Mouse (Mus musculus) liver, embryonic 16.5 days (tissue): ENCODE measurements around the gene Ndufaf3. TPM values are rescaled to one million over a fixed set of nuclear protein-coding genes. Genes with fewer than 3 reads are reported as not detected.

Experiments used
- ATAC-seq: fragments of 200-750 bp; cut with Nextera tagmentation; 2 replicates; pipeline ENCODE4 v1.8.0; 2017; ENCODE audit warnings: low read depth, mild to moderate bottlenecking, moderate number of reproducible peaks, moderate library complexity
- H3K27ac ChIP-seq: fragments of 300-500 bp; sonication (generic); 2 replicates; pipeline ENCODE4 v1.5.1; 2014; ENCODE audit warnings: mild to moderate bottlenecking, low read length
- H3K27me3 ChIP-seq: fragments of 300-500 bp; sonication (generic); 2 replicates; pipeline ENCODE4 v1.6.1; 2014; ENCODE audit warnings: low read depth, low read length, mixed read lengths; ENCODE audit not compliant: control insufficient read depth, insufficient read depth
- H3K36me3 ChIP-seq: fragments of 300-500 bp; sonication (generic); 2 replicates; pipeline ENCODE4 v1.6.1; 2014; ENCODE audit warnings: mild to moderate bottlenecking; ENCODE audit not compliant: control insufficient read depth, insufficient read depth
- H3K4me1 ChIP-seq: fragments of 300-500 bp; sonication (generic); 2 replicates; pipeline ENCODE4 v1.6.1; 2014; ENCODE audit warnings: low read depth, low read length, mixed read lengths; ENCODE audit not compliant: control insufficient read depth
- H3K4me2 ChIP-seq: fragments of 300-500 bp; sonication (generic); 2 replicates; pipeline ENCODE4 v1.6.1; 2014; ENCODE audit warnings: low read depth, low read length, mixed read lengths
- H3K4me3 ChIP-seq: fragments of 300-500 bp; sonication (generic); 2 replicates; pipeline ENCODE4 v1.5.1; 2014; ENCODE audit warnings: low read depth, mild to moderate bottlenecking, low read length
- H3K9ac ChIP-seq: fragments of 300-500 bp; sonication (generic); 2 replicates; pipeline ENCODE4 v1.6.1; 2014; ENCODE audit warnings: low read depth, low read length
- H3K9me3 ChIP-seq: fragments of 300-500 bp; sonication (generic); replicated peaks from 2 replicates; pipeline ENCODE4 v1.6.1; 2016; ENCODE audit warnings: low read length; ENCODE audit not compliant: control insufficient read depth
- WGBS: fragments of 180-500 bp; shearing (Covaris S2); extraction: QIAGEN DNeasy Blood & Tissue Kit; methylation state at CpG from one replicate; pipeline ENCODE4 v1.1.7; 2014; ENCODE audit not compliant: insufficient replicate concordance; 5-methylcytosine and 5-hydroxymethylcytosine counted together
- polyA plus RNA-seq: library from polyadenylated mRNA; unstranded; fragments of >200 nt; fragmentation: Nextera tagmentation; extraction: Ambion mirVana; gene quantifications from 2 replicates; pipeline ENCODE4 v1.2.1, GENCODE M21; 2015

Ndufaf3 gene
- polyA plus RNA-seq, 1 experiment from 2014 or later = 21.9 TPM

DNA sequence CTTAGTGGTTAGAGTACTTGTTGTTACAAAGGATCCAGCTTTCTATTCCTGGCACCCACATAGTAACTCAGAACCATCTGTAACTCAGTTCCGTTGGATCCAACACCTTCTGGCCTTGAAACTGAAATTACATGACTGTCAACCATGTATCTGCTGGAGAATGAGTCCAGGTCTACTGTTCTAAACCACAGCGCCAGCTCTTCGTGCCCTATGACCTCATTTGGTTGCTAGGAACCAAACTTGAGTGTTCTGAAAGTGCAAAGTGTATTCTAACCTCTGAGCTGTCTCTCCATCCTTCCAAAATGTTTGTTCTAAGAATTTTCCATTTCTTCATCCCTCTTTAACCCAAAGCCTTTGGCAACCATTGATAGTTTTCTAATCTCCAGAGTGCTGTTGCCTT, 21.2 kb downstream of the Ndufaf3 start:
- H3K27ac ChIP-seq = no peak overlapping the region
- H3K36me3 ChIP-seq = peaks cover 72% of the 10 kb centered on the region
- H3K9me3 ChIP-seq = no peaks in the 10 kb centered on the region
- H3K27me3 ChIP-seq = no peaks in the 10 kb centered on the region
- WGBS = 83% methylated on average over 3 of the region's 3 CpGs
- H3K9ac ChIP-seq = no peak overlapping the region
- H3K4me2 ChIP-seq = no peak overlapping the region
- H3K4me3 ChIP-seq = no peak overlapping the region
- ATAC-seq = no peak
- no peaks in the 10 kb centered on the region; the same call in 1 of the 2 replicates for H3K4me1 ChIP-seq

DNA sequence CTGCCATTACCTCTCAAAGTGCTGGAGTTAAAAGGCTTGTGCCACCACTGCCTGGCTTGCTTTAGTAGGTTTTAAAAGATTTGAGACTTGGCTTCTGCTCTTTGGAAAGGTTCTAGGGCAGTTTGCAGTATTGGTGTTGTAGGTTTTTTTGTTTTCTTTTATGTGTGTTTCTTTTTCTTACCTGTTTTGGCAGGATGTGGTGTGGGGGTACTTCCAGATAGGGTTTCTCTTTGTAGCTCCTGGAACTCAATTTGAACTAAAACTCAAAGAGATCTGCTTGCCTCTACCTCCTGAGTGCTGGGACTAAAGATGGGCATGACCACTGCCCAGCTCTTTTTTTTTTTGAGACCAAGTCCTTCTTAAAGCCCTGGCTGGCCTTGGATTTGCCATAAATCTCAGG, 26.4 kb downstream of the Ndufaf3 start:
- peaks cover 52% of the 10 kb centered on the region for H3K36me3 ChIP-seq
- no peaks in the 10 kb centered on the region for H3K4me1 ChIP-seq
- H3K27ac ChIP-seq = no peak overlapping the region
- no peaks in the 10 kb centered on the region for H3K9me3 ChIP-seq
- H3K27me3 ChIP-seq = no peaks in the 10 kb centered on the region
- no peak for ATAC-seq
- H3K9ac ChIP-seq = no peak overlapping the region; the same call in 1 of the 2 replicates
- no peak overlapping the region for H3K4me3 ChIP-seq
- no peak overlapping the region for H3K4me2 ChIP-seq

DNA sequence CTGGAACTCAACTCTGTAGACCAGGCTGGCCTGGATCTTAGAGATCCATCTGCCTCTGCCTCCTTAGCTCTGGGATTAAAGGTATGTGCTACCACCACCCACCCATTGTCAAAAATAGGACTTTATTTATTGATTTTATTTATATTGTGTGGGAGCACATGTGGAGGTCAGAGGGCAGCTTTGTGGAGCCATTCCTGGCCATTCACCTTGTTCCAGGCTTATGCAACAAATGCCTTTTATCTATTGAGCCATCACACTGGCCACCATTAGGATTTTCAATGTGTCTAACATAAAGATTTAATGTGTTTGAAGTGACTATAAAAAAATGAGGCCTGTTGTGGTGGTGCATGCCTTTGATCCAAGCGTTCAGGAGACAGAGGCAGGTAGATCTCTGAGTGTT, 35.7 kb downstream of the Ndufaf3 start:
- Histone ChIP-seq H3K27me3 (no peaks in the 10 kb centered on the region), H3K4me2 (no peak overlapping the region), H3K36me3 (peaks cover 53% of the 10 kb centered on the region), H3K4me1 (no peaks in the 10 kb centered on the region), H3K9me3 (no peaks in the 10 kb centered on the region), H3K9ac (no peak overlapping the region), H3K4me3 (no peak overlapping the region), H3K27ac (no peak overlapping the region)
- no peak for ATAC-seq
- 96% methylated on average over 1 of the region's 1 CpGs for WGBS

DNA sequence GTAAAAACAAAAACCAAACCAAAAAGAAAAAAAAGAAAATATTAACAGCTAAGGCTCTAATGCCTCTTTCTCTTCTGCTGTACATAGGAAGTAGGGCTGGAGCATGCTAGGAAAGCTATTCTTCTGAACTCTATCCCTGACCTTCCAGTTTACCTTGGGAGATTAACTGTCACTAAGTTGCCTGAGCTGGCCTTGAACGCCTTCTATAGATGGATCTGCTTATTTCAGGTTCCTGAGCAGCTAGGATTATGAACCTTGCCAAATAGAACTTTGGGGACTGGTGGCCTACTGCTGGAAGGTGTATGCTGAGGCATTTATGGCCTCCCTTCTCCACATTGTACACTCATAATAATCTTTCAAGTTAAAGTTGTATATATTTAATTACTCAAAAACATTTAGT, 36.3 kb downstream of the Ndufaf3 start:
- peaks cover 51% of the 10 kb centered on the region for H3K36me3 ChIP-seq

DNA sequence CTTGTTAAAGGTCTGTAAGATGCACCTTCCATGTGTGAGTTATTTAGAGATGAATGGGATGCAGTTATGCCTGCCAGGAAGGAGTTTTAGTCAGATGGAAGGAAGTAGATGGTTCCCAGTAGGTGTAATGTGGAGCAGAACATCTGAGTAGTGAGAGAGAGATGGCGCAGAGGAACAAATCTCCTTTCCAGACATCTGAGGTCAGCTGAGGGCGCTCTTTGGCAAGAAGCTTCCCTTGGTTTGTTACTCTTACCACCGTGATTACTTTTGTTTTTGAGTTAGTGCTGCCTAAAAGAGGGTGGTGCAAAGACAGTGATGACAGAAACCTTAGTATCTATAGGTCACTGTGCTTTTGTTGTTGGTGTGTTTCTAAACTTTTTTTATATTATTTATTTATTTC, 41.8 kb downstream of the Ndufaf3 start:
- ATAC-seq = no peak
- H3K4me3 ChIP-seq = no peak overlapping the region
- H3K4me2 ChIP-seq = no peak overlapping the region
- no peaks in the 10 kb centered on the region for H3K27me3 ChIP-seq
- H3K9me3 ChIP-seq = no peaks in the 10 kb centered on the region
- H3K4me1 ChIP-seq = no peaks in the 10 kb centered on the region; the same call in 1 of the 2 replicates
- no peak overlapping the region for H3K9ac ChIP-seq
- peaks cover 20% of the 10 kb centered on the region for H3K36me3 ChIP-seq
- H3K27ac ChIP-seq = no peak overlapping the region
- WGBS = 80% methylated on average over 3 of the region's 3 CpGs

More for the DNA sequence above, 36.3 kb downstream of the Ndufaf3 start:
- ATAC-seq = no peak
- H3K4me2 ChIP-seq = no peak overlapping the region
- H3K9ac ChIP-seq = no peak overlapping the region
- H3K9me3 ChIP-seq = no peaks in the 10 kb centered on the region
- no peak overlapping the region for H3K27ac ChIP-seq
- H3K4me1 ChIP-seq = no peaks in the 10 kb centered on the region; the same call in 1 of the 2 replicates
- no peak overlapping the region for H3K4me3 ChIP-seq
- 70% methylated on average over 1 of the region's 1 CpGs for WGBS
- no peaks in the 10 kb centered on the region for H3K27me3 ChIP-seq

DNA sequence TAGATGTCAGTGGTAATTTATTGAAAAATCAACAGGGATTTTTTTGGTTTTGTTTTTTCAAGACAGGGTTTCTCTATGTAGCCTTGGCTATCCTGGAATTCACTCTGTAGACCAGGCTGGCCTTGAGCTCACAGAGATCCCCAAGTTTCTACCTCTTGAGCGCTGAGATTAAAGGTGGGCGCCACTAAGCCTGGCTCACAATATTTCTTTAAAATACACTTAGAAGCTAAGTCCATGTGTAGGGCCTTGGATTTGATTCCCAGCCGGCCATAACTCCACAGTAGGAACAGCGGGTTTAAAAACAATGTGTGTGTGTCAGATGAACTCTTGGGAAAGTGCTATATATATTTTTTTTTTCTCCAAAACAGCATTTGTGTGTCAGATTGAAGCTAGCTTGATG, 43.9 kb downstream of the Ndufaf3 start:
- no peak for ATAC-seq
- Histone ChIP-seq H3K36me3 (peaks cover 10% of the 10 kb centered on the region; the same call in 1 of the 2 replicates), H3K4me3 (no peak overlapping the region), H3K9ac (no peak overlapping the region), H3K27ac (no peak overlapping the region), H3K9me3 (no peaks in the 10 kb centered on the region), H3K4me2 (no peak overlapping the region), H3K27me3 (no peaks in the 10 kb centered on the region), H3K4me1 (peaks cover 13% of the 10 kb centered on the region)
- whole genome bisulfite sequencing = 91% methylated on average over 4 of the region's 4 CpGs

DNA sequence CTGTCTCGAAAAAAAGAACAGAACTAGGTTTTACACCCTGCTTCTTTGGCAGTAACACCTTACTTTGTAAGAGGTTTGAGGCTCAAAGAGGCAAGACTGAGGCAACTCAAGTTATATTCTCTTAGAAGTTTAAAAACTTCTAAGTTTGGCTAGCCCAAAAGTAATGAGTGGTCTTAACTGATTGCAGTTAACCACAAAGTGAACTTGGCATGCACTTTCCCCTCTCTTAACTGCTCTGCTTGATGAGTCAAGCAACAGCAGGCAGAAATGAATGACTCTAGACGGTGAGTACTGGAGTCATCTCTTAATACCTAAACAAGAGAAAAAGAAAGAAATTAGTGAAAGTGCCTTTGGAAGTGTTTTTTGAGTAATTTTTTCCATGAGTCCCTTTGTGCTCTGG, 45.6 kb downstream of the Ndufaf3 start:
- peaks cover 10% of the 10 kb centered on the region; the same call in 1 of the 2 replicates for H3K36me3 ChIP-seq
- H3K4me1 ChIP-seq = peaks cover 13% of the 10 kb centered on the region
- no peaks in the 10 kb centered on the region for H3K27me3 ChIP-seq
- no peaks in the 10 kb centered on the region for H3K9me3 ChIP-seq
- H3K27ac ChIP-seq = no peak overlapping the region
- 58% methylated on average over 2 of the region's 2 CpGs for WGBS
- no peak overlapping the region for H3K4me2 ChIP-seq
- H3K9ac ChIP-seq = no peak overlapping the region
- no peak for ATAC-seq
- H3K4me3 ChIP-seq = no peak overlapping the region

DNA sequence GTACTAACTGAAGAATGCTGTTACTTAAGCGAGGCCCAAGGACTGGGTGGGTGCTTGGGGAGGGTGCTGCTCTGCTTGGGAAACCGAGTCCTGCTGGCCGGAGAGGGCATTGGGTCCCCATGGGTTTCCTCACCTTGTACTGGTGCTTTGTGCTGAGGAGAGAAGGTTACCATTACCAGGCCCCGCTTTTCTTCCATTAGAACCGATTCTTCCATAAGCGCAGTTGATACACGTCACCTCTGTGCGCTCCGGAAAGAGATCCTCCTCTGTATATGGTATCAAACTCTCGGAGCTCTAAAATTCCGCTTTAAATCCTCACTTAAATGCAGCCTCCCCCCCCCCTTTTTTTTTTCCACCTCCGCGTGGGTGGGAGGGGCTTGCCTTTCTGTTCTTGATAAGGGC, 49.3 kb downstream of the Ndufaf3 start:
- Histone ChIP-seq H3K9me3 (no peaks in the 10 kb centered on the region), H3K27ac (peak overlapping the region; percentile 99), H3K4me2 (peak overlapping the region; percentile 83), H3K27me3 (no peaks in the 10 kb centered on the region), H3K4me1 (peaks cover 23% of the 10 kb centered on the region), H3K36me3 (peaks cover 20% of the 10 kb centered on the region), H3K9ac (peak overlapping the region; percentile 96), H3K4me3 (peak overlapping the region; percentile 99)
- ATAC-seq = no peak; the same call in 1 of the 2 replicates
- under 1% methylated on average over 13 of the region's 13 CpGs for WGBS

DNA sequence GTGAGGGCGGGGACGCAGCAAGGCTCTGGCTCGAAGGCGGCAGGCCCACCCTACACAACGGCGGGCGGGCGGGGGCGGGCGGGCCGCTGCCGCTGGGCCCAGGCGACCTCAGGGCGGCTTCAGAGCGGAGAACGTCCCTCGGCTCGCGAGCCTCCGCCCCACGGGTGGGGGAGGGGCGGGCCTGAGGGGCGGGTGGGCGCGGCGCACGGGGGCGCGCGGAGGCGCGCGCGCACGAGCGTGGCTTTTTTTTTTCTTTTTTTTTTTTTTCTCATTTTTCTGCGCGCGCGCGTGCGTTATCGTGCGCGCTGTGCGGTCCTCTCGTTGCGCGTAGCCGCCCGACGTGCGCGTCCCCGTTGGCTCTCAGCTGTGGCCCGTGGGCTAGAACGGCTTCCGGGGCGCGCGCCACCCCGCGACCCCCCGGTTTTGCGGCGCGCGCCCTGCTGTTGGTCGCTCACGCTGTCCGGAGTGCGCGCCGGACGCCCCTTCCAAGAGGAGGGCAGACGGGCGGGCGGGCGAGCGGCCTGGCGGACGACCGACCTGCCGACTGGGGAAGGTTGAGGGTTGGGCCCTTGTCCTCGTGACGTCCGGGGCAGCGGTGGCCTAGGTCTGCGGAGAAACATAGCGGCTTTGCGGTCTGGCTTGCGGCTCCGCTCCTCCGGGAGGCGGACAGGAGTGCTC, 49.8 kb downstream of the Ndufaf3 start:
- WGBS = under 1% methylated on average over 87 of the region's 95 CpGs
- Histone ChIP-seq H3K36me3 (peaks cover 25% of the 10 kb centered on the region), H3K27ac (peak overlapping the region; percentile 99)

More for the DNA sequence above, 49.8 kb downstream of the Ndufaf3 start:
- peak overlapping the region; percentile 99 for H3K4me3 ChIP-seq
- H3K4me2 ChIP-seq = peak overlapping the region; percentile 83
- peak overlapping the region; percentile 96 for H3K9ac ChIP-seq
- no peaks in the 10 kb centered on the region for H3K9me3 ChIP-seq
- H3K4me1 ChIP-seq = peaks cover 23% of the 10 kb centered on the region
- peak; percentile 84 for ATAC-seq
- no peaks in the 10 kb centered on the region for H3K27me3 ChIP-seq
